Mouse (Mus musculus) ES-Bruce4 (cell line): ENCODE measurements at regions not wholly inside any gene's neighbourhood (a gene's known extent, or its start where the extent isn't known, plus 50 kb on each side); places are given as distances from the start of the nearest gene placed in this dataset.

Source experiments
- CTCF ChIP-seq: IDR thresholded peaks from one replicate; pipeline ENCODE4 v1.8.1; 2011; ENCODE audit warnings: low read depth, low read length
- EP300 ChIP-seq: IDR thresholded peaks from 2 replicates; pipeline ENCODE4 v1.6.1; 2011; ENCODE audit warnings: low read depth, low read length; ENCODE audit not compliant: insufficient read depth
- POLR2A ChIP-seq: IDR thresholded peaks from one replicate; pipeline ENCODE4 v1.8.1; 2011; ENCODE audit warnings: low read length; ENCODE audit not compliant: insufficient read depth

DNA sequence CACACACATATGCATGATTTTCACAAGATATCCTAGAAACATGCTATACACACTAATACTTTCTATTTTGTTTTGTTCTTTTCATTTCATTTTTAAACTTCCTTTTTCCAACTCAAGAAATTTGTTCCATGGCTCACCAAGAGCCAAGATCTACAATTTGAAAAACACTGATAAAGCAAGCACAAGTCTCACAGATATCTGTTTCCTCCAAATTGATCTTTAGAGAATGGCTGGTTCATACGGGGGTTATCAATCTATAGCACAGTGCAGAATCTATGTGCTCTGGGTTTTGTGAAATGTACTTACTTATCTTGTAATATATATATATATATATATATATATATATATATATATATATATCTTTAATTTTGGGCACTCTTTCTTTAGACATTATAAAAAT, 251.6 kb downstream of the Qdpr start:
- TF ChIP-seq CTCF (no peak), POLR2A (no peak), EP300 (no peak)
